Mouse (Mus musculus) brain, adult 2 months (tissue): ENCODE measurements around the gene Gzma.

Source experiments
- DNase-seq: peaks from one replicate; pipeline ENCODE4 v3.0.0; 2011; ENCODE audit warnings: low read depth, low spot score

Gene Gzma

DNA sequence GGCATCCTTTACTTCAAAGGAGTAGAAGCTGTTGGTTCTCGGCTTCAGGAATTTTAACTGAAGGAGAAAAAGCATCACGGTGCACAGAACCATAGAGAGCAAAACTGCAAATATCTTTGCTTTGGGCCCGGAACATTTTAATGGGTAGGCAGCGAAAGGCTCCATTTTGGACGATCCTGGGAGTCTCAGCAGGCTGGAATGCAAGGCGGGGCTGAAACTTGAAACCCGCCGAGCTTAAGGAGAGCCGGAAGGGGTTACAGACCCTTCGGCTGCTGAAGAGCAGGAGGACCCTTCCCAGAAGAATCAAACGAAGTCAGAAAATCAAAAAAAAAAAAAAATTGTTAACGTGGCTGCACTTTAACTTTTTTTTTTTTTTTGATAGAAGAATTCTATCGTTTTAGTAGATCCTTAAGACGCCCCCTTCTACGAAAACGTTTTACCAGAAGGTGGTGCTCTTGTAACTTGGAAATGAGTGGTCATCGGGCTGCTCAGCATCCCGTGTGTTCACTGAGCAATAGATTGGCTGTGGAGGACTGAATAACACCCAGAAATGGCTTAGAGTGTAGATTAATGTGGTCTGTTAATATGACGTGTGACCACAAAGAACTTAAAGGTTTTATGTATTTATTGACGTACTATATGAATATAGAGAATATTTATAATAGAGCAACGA lies 54.4 kb downstream of the Gzma start, which contains the start of gene Gpx8:
Gpx8 (minus strand) TSS at position 200 of the 673 bp plus-strand sequence.
- peak; percentile 81 for DNase-seq

DNA sequence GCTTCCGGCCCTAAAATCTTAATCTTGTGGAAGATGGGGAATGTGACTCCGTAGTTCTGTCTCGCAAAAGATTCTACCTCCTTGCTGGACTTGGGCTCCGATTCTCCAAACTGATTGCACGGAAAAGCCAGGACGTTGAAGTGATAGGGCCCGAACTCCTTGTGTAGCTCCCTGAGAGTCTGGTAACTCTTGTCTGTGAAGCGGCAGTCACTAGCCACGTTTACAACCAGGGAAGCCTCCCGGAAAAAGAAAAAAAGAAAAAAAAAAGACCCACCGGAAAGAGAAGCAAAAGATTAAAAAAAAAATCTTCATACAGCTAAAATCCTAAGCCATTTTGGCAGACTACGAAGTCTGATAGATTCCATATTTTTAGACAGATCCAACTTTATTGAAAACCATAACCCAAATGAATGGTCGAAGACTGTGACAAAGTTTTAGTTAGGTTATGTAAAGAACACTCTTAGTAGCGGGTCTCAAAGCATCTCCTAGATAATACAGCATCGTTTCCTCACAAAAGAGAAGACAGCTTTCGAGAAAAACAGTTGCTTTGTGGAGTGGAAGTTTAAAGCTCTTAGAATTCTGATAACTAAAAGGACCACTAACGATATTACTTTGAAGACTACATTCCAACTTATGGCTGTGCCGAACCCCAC lies 55.2 kb downstream of the Gzma start:
- no peak for DNase-seq

DNA sequence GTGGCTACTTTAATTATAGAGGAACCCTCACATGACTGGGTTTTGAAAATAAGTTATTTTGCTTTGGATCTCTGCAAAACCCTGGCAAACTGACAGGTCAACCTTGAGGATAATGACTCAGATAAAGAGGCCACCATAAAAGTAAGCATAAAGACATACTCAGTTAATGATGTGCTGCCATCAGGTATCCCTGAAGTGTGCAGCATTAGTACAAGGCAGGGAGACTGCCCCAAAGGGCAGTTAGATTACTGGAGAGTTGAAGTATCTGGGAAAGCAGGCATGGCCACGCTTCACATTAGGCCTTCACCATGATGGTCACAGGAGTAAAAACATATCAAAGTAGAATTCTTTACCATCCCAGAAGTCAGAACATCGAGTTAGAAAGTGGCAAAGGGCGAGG lies 55.9 kb downstream of the Gzma start:
- DNase-seq, result no peak
